Mouse (Mus musculus): ENCODE results near the gene Ndufa13.

DNA sequence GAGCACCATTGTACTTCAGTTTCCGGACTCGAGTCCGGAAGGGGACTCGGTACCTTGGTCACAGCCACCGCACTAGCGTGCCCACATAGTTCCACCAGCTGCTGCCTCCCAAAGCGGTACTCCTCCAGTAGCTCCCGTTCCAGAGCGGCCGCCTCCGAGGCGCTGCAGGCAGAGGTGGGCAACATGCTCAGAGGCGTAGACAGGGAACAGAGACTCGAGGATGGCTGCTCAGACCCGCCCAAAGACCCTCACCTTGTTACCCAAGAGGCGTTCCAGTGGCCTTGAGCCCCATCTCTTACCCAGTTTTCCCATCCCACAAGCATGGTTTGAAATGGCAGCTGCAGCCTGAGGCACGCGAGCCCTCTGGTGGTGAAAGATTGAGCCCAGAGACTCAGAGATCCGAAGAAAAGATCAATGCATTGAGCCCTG lies 11.5 kb downstream of the Ndufa13 start:
- peak; percentile 79 for TF ChIP-seq CTCF (IDR thresholded peaks at IDR 0.05; ENCODE audit: low read depth)
- TF ChIP-seq EP300 (IDR thresholded peaks at IDR 0.05; ENCODE audit: low read depth) = no peak
